Mouse (Mus musculus) frontal cortex, postnatal 10 days (tissue): ENCODE measurements around the gene Slc18a3.

ENCODE experiments used
- DNase-seq, 2 experiments: peaks; one replicate each; pipeline ENCODE4 v3.0.0; 2022; ENCODE audit warnings: low spot score in 2 of 2, mixed read lengths in 1 of 2

The Slc18a3 gene

GRCm38 (mm10) chr14:32463211-32464040 is 1.2 kb downstream of the Slc18a3 start:
- no peak for DNase-seq

- DNase-seq, result no peak
Observed at GRCm38 (mm10) chr14:32452552-32452951, 12.1 kb downstream of the Slc18a3 start.

GRCm38 (mm10) chr14:32446989-32447388 is 17.7 kb downstream of the Slc18a3 start:
- no peak for DNase-seq

- no peak for DNase-seq
Observed at GRCm38 (mm10) chr14:32443446-32443845, 21.2 kb downstream of the Slc18a3 start.

GRCm38 (mm10) chr14:32439744-32440143 is 24.9 kb downstream of the Slc18a3 start:
- no peak for DNase-seq

- DNase-seq, result no peak
Observed at GRCm38 (mm10) chr14:32439316-32439715, 25.3 kb downstream of the Slc18a3 start.

- no peak for DNase-seq
Observed at GRCm38 (mm10) chr14:32437352-32437793, 27.3 kb downstream of the Slc18a3 start.

GRCm38 (mm10) chr14:32429030-32429602 is 35.5 kb downstream of the Slc18a3 start:
- DNase-seq, result no peak

GRCm38 (mm10) chr14:32423946-32424345 is 40.7 kb downstream of the Slc18a3 start:
- DNase-seq, result no peak

- no peak for DNase-seq
Observed at GRCm38 (mm10) chr14:32418747-32419146, 45.9 kb downstream of the Slc18a3 start.
